Mouse (Mus musculus) ovary, adult 2 months (tissue): ENCODE measurements around the gene Tmem269. TPM values are rescaled to one million over a fixed set of nuclear protein-coding genes. Genes with fewer than 3 reads are reported as not detected.

Experiments used
- polyA plus RNA-seq: library from polyadenylated mRNA; depleted of rRNA; stranded (reverse); fragments of >200 nt; gene quantifications from 2 replicates; pipeline ENCODE4 v1.2.3, GENCODE M21; 2012; rRNA removed

The Tmem269 gene
- 1.6 and 2.2 TPM in 2 replicates for polyA plus RNA-seq

GRCm38 (mm10) chr4:119218169-119218568 is at the start of gene Tmem269:
TSS of gene Tmem269 (minus strand) at chr4:119218217.

GRCm38 (mm10) chr4:119255351-119255750 is 37.3 kb upstream of the Tmem269 start, which contains the start of gene Cldn19:
TSS of gene Cldn19 (plus strand) at chr4:119255414.

GRCm38 (mm10) chr4:119232410-119233255 is 14.6 kb upstream of the Tmem269 start, which contains the start of the genes AU022252 and P3h1:
TSS of gene AU022252 (minus strand) at chr4:119232712.
TSS of gene P3h1 (plus strand) at chr4:119232915.

GRCm38 (mm10) chr4:119194909-119195581 is 23.0 kb downstream of the Tmem269 start, which contains the start of gene Svbp:
TSS of gene Svbp (plus strand) at chr4:119195306.

GRCm38 (mm10) chr4:119189864-119190263 is 28.2 kb downstream of the Tmem269 start, which contains the start of gene Ermap:
TSS of gene Ermap (minus strand) at chr4:119190011.

GRCm38 (mm10) chr4:119173851-119174453 is 44.1 kb downstream of the Tmem269 start, which contains the start of gene Zfp691:
TSS of gene Zfp691 (minus strand) at chr4:119174195.

Other genes with a start within 250 kb of the Tmem269 start
- 82.8 and 83.3 TPM in 2 replicates for gene Slc2a1, start 109.5 kb downstream of the Tmem269 start, polyA plus RNA-seq
- gene Zfp691, start 44.0 kb downstream of the Tmem269 start, polyA plus RNA-seq = 16.9 and 24.8 TPM in 2 replicates
- gene Ermap, start 28.2 kb downstream of the Tmem269 start, polyA plus RNA-seq = 0.77 and 0.98 TPM in 2 replicates
- gene Svbp, start 22.9 kb downstream of the Tmem269 start, polyA plus RNA-seq = 37.2 and 44.2 TPM in 2 replicates
- gene AU022252, start 14.5 kb upstream of the Tmem269 start, polyA plus RNA-seq = 5.4 and 6.9 TPM in 2 replicates
- 95.6 and 125 TPM in 2 replicates for gene P3h1, start 14.7 kb upstream of the Tmem269 start, polyA plus RNA-seq
- gene Cldn19, start 37.2 kb upstream of the Tmem269 start, polyA plus RNA-seq = 0.10 and 0.11 TPM in 2 replicates
- 455 and 561 TPM in 2 replicates for gene Ybx1, start 76.4 kb upstream of the Tmem269 start, polyA plus RNA-seq
- gene Ppih, start 102.3 kb upstream of the Tmem269 start, polyA plus RNA-seq = 3.3 and 7.1 TPM in 2 replicates
- 3.0 and 3.4 TPM in 2 replicates for gene Ccdc30, start 197.3 kb upstream of the Tmem269 start, polyA plus RNA-seq
- gene Ppcs, start 204.2 kb upstream of the Tmem269 start, polyA plus RNA-seq = 22.3 and 22.9 TPM in 2 replicates
- 7.7 and 10.0 TPM in 2 replicates for gene Zmynd12, start 204.6 kb upstream of the Tmem269 start, polyA plus RNA-seq